Mouse (Mus musculus) telencephalon, adult 2 months (tissue): ENCODE measurements around the gene Rere.
"Not testable (repeated sequence)": the region's sequence is repeated elsewhere in the genome, so short reads cannot be mapped to it uniquely, and the experiment has no call there.

Source experiments
- DNase-seq: peaks from one replicate; pipeline ENCODE4 v3.0.0-alpha.2; 2011; ENCODE audit warnings: low read depth, low spot score

The Rere gene

DNA sequence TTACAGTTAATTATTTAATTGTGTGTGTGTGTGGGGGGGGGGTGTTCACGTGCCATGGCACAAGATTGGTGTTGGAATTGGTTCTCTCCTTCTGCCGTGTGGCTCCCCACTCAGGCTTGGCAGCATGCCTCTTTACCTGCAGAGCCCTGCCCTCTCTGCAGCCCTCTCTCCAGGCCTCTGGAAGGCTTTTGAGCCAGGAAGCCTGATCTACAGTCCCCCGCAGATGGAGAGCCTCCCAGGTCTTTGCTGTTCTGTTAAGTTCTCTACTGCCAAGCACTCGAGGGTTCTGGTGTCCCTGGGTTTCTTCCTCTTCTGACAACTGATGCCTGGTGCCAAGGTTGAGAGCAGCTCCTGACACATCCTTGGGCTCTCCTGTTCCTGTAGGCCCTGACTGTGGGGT lies 27.0 kb upstream of the Rere start:
- no peak for DNase-seq

DNA sequence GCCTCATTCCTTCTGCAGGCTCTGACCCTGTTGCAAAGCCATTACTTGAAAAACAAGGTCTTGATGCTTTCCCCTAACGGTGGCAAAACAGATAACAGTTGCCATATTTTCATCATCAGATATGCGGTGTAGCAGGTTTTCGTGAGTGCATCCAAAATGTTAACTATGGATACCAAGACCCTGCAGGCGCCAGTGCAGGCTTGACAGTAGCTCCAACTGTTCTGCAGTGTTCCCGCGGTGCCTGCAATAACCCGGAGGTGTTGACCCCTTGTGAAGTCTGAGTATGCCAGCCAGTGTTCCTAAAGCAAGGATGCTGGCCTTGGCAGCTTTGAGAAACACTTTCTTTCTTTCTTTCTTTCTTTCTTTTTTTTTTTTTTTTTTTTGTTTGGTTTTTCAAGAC lies 26.3 kb upstream of the Rere start:
- no peak for DNase-seq

DNA sequence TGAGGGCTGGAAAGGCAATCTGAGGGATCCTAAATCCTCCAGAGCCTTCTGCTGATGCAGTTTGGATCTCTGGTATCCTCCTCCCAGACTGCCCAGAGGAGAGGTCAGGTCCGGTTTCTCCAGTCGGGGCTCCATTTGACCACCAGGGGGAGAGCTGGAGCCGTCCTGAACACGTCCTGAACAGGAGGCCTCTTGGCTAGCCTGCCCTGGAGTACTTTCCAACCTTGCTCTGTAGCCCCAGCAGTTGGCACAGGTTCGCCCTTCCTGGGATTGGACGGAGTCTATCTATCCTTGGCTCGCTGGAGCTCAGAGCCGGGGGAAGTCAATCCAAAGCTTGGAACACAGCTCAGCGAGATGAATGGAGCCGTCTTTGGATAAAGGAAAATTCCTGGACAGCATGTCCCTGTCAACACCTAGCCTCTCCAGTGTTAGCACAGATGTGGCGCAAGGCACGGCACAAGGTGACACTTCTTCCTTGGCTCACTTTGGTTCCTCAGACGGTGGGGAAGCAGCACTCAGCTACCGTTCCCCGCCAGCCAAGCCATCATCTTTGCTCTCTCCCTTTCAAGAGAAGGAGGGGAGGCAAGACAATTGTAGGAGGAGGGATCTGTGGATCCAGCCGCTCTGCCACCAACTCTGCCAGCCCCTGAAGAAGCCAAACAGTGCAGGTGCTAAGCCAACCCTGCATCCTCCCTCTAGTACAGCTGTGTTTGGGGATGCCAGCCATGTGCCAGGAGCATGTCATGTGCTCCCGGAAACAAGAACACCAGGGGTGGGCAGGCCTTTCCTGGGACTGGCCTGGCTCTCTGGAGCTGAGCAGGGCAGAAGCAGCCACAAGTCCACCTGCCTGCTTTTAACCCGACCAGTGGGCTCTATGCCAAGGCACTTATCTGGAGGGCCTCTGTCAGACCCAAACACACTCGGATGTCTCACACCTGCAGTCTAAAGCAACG lies 23.9 kb upstream of the Rere start:
- no peak for DNase-seq

GRCm38 (mm10) chr4:150258388-150258787 lies 23.1 kb upstream of the Rere start:
- no peak for DNase-seq

GRCm38 (mm10) chr4:150259577-150259976 lies 21.9 kb upstream of the Rere start:
- DNase-seq: no peak

DNA sequence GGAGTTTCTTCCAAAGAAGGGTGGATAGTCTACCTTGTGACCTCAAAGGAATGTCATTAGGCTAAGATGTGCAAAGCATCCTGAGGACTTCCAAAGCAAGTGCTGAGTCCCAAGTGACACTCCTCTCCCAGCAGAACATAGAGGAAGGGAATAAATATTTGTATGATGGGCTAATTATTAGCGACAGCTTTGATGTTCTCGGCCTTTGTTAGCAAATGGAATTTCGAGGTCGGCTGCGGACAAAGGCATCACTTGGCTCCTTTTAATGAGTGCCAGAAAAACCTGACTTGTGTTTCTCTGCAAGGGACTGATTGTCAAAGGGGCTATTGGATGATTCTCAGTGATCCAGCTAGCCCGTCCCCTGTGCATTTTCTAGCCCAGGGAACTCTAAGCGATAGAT lies 21.3 kb upstream of the Rere start:
- DNase-seq: no peak

DNA sequence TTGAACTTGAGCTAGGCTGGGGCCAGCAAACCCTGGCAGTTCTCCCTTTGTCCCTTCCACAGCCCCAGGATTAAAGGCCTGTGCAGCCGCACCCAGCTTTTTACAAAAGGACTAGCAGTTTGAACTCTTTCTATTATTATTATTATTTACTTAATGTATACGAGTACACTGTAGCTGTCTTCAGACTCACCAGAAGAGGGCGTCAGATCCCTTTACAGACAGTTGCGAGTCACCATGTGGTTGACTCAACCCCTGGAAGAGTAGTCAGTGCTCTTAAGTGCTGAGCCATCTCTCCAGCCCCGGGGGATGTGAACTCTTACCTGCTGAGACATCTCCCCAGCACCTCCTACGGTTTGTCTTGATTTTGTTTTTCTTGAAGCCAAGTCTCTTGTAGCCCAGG lies 20.7 kb upstream of the Rere start:
- no peak for DNase-seq

GRCm38 (mm10) chr4:150262301-150262700 lies 19.1 kb upstream of the Rere start:
- DNase-seq: no peak

GRCm38 (mm10) chr4:150264903-150265302 lies 16.5 kb upstream of the Rere start:
- no peak for DNase-seq

GRCm38 (mm10) chr4:150265471-150265870 lies 16.0 kb upstream of the Rere start:
- DNase-seq: no peak

- DNase-seq: no peak
These were observed 14.7 kb upstream of the Rere start for GRCm38 (mm10) chr4:150266655-150267223.

GRCm38 (mm10) chr4:150268674-150269653 lies 12.5 kb upstream of the Rere start:
- no peak for DNase-seq

- DNase-seq: no peak
These were observed 11.8 kb upstream of the Rere start for GRCm38 (mm10) chr4:150269679-150270078.

DNA sequence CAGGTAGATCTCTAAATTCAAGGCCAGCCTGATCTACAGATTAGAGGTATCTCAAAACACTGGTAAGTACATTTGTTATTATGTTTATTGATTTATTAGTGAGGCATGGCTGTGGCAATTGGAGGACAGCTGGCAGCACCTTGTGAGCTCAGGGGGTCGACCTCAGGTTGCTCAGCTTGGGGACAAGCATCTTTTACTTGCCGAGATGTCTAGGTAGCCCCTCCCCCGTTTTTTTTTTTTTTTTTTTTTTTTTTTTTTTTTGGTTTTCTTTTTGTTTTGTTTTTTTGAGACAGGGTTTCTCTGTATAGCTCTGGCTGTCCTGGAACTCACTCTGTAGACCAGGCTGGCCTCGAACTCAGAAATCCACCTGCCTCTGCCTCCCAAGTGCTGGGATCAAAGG lies 10.7 kb upstream of the Rere start:
- not testable (repeated sequence) for DNase-seq

GRCm38 (mm10) chr4:150272725-150273124 lies 8.7 kb upstream of the Rere start:
- no peak for DNase-seq

GRCm38 (mm10) chr4:150275531-150275930 lies 5.9 kb upstream of the Rere start:
- DNase-seq: no peak

- not testable (repeated sequence) for DNase-seq
These were observed 2.1 kb upstream of the Rere start for GRCm38 (mm10) chr4:150279336-150279735.

GRCm38 (mm10) chr4:150280002-150280401 lies 1.4 kb upstream of the Rere start:
- DNase-seq: no peak

DNA sequence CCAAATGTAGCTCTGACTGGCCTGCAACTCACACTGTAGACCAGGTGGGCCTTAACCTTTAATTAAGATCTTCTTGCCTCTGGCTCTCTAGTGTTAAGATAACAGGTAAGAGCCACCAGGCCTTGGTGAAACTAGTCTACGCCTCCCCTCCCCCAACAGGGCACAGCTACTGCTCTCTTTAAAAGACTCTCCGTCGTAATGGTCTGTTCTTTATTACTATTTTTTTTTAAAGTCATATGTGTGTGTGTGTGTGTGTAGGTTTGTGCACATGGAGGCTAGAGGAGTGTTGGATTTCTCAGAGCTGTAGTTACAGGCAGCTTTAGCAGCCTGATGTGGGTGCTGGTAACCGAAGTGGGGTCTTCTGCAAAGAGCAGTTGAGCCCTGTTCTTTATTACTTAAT lies 987 bp upstream of the Rere start:
- no peak for DNase-seq

DNA sequence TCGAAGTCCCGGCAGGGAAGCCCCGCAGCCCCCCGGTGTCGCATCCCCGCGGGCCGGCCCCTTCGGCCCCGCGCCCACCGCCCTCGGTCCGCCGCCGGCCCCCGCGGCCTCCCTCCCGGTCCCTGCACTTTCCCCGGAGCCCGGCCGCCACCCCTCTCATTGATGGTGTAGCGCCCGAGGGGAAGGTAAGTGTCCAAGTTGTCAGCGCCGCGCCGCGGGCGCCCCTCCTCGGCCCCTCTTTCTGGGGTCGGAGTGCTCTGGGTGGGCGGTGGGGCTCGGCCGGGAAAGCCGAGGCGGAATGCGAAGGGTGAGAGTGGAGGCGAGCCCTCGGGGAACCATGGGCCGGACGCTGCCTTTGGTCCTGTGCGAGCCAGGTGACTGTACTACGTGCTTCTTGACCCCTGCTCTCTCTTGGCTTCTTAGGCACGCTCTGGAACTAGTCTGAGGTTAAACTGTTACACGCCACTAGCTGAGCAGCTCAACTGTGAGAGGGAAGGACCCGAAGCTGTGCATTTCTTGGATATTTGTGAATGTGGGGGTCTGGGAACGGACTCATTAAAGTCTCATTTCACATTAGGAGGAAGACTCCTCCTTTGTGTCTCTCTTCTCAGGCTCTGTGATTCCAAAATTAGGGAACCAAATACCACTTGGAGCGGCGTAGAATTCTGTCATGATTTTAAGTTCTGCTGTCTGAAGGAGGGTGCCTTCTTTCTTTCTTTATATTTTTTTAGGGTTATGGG lies 615 bp downstream of the Rere start:
- no peak for DNase-seq

DNA sequence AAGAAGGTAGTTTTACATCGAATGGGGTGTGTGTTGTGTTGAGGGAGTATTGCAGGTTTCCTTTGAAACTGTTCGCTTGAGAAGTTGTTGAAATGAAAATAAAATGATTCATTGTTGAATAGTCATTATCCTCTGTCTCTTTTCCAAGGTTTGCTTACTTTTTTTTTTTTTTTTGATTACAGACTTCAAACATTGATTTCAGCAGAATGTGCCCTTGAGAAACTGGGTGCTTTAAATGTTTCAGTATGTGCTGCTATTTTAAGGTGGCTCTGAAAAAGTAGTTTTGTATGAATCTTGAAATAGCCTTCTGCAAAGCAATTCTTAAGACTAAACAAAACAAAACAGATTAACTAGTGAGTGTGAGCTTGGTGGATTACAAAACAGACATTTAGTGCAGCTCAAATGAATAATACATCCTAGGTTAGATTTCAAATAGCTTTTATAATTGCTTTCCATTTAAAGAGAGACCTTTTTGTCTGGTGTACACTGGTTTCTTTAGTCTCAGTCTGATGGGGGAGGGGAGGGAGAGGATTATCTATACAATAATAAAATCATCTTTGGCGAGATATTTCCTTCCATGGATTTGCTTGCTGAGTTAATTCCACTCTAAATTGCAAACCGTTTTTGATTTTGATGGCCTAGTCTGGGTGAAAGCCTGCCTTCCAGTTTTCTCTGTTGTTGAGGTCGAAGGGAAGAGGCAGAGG lies 1.3 kb downstream of the Rere start:
- no peak for DNase-seq
